Mouse (Mus musculus): Measurements from ENCODE around the gene Slc35b2.

Slc35b2 gene

DNA sequence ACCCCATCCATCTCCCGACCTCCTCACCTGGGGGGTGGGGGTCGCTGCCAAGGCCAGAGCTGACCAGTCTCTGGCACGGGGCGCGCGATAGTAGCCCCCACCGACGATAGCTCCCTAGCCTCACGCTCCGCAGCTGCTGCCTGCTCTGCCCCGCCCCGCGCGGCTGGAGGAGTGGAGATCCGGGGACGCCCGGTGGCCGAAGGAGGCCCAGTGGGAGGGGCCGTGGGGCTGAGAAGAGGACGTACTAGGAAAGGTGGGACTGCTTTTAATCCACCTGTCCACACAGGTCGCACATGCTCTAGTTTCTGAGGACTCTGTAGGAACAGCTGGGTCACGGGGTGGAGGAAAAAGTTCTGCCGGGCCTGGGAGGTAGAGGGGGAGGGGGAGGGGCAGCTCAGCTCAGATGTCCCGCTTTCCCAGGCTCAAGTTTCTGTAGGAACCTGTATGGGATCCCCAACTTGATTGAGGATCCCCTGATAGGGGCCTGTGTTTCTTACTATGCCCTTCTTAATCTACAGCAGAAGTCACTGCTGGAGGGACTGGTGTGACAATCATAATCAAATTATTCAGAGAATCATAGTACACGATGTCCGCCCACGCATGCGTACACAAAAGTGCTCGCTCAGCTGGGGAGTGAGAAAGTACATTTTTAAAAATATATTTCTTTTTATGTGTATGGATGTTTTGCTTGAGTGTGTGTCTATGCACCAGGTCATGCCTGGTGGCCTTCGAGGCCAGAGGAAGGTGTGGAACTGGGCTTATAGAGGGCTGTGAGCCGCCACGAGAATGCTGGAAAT lies 36.0 kb downstream of the Slc35b2 start, which contains the start of gene Slc29a1:
Gene Slc29a1 (minus strand): TSS at position 161 of the 797 bp plus-strand sequence.
- WGBS = 23% methylated on average over 32 of the region's 32 CpGs

DNA sequence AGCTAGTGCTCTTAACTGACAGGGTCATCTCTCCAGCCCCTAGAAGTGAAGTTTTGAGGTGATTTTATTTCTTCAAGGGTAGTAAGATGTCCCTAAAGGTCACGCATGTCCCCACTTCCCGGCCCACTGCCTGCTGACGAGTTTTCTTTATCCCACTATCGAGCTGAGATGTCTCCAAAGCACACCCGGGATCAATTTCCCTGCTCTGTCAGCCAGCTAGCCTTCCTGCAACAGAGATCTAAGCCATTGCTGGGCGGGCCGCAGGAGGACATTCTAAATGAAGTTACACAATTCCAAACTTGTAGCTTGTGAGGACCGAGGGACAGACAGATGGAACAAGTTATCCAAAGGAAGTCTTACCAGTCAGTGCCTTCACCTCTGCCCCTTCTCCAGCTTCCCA lies 36.6 kb downstream of the Slc35b2 start:
- 86% methylated on average over 8 of the region's 8 CpGs for WGBS

DNA sequence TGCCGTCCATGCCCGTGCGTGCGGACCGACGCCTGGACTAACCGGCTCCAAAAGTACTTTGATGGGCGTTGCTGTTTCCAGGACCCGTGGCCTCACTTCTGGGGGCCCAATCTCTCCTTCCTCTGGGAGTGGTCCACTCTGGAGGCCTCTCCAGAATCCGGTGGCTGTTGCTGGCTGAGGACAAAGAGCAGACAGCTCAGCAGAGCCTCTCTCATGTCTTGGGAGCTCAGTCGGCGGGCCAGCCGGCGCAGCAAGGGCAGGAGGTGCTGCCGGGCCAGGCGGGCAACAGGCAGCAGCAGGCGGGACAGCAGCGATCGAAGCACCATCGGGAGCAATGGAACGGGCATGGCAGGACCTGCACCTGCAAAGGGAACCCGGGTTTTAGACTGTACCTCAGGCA lies 37.7 kb downstream of the Slc35b2 start:
- WGBS = 57% methylated on average over 22 of the region's 22 CpGs

DNA sequence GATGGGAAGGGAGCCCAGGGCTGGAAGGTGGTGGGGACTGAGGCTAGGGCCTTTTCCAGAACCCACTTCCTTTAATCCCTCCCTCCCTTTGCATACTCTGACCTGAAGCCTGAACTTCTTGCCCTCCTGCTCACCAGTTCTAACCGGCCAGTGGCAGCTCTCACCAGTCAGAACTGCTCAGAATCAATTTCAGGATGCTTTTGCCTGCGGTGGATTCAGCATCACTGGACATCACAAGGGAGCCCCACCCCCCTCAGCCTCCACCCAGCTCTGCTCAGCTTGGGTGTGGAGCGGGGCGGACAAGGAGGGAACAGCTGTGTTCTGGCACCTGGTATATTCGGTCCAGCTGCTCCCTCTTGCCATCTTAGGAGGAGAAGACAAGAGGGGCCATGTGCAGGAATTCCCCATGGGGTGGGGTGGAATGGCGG lies 38.2 kb downstream of the Slc35b2 start, which contains the start of gene Mymx:
Gene Mymx (minus strand): TSS at position 226 of the 428 bp plus-strand sequence.
- WGBS = 84% methylated on average over 6 of the region's 6 CpGs

DNA sequence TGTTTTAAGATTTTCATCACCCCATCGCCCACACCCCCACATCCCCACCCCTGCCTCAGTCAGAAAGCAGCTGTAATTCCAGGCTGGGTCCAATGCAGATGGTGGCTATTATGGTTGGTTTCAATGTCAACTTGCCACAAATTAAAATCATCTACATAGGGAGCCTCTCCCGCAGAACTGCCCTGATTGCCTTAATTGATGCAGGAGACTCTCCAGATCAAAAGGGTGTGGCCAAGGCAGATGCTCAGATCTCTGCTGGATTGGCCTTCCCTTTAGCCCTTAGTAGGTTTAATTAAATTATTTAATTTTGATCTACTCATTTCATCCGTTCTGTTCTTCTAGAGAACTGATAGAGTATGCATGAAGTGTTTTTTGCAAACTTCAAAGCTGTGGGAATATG lies 39.3 kb downstream of the Slc35b2 start:
- WGBS = 86% methylated on average over 3 of the region's 3 CpGs

DNA sequence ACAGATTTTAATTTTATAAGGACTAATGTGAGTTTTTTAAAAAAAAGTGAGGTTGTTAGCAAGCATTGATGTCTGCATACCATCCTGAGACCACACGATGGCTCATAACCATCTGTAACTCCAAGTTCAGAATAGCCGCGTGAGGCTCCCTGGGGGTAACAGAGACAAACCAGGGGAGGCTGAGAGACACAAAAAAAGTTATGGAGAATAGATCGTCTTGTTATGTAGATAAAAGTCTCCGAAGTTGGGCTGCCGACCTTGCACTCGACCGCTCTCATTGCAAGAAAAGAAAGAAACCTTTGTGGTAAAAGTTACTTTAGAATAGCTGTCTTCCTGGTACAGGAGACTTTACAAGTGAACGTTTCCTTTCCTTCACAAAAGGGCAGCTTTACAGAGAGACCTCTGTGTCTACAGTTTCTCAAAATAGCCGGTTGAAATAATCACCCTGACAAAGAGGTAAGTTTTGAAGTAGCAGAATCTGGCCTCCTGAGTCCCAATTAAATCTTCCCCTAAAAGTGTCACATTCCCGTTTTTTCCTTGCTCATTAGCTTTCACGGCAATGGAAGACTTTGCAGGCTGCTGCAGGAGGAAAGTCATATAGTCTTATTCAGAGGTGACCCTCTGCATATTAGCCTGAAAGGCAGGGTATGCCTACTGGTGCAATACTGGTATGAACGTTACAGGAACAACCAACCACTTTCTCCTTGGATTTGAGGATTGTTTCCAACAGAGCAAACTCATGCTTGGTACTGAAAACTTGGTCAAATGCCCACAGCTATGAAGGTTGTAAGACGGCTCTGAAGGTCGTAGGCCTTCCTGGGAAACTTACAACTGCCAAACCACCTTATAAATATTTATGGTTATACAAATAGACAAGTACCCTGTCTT lies 43.6 kb downstream of the Slc35b2 start:
- 72% methylated on average over 15 of the region's 15 CpGs for WGBS

DNA sequence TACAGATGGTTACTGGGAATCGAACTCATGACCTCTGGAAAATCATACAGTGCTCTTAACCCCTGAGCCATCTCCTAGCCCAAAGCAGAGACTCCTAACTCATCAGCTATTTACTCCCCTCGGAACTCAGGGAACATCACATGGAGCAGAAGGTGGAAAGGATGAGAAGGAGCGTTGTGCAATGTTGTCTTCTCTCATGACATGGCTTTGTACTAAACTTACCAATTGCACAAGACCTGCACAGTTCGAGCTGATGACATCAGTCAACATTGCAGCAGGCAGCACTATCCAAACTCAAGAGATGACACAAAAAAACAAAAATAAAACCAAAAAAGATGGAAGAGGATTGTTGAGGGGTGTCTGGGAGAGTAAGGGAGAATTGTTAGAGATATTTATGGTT lies 44.7 kb downstream of the Slc35b2 start:
- 91% methylated on average over 4 of the region's 4 CpGs for WGBS

DNA sequence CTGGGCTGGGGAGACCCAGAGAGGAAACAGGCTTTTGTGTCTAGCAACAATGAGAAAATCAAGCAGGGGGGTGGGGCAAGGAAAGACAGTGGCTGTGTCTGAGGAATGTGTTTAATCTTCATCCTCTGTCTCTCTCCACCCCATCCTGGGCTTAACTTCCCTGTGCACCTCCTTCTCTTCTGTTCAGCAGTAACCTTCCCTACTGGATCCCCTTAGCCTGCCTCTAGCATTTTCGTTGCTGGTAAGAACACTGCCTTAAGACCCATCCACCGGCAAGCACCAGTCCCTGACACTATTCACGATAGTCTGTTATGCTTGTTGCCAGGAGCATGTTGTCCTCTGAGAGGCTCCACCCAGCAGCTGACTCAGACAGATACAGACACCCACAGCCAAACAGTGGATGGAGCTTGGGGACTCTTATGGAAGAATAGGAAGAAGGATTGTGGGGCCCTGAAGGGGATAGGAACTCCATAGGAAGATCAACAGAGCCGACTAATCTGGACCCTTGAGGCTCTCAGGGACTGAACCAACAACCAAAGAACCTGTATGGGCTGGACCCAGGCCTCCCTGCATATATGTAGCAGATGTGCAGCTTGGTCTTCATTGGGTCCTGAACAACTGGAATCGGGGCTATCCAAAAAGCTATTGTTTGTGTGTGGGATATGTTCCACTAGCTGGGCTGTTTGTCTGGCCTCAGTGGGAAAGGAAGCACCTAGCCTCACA lies 46.6 kb downstream of the Slc35b2 start:
- WGBS = 37% methylated on average over 5 of the region's 5 CpGs

DNA sequence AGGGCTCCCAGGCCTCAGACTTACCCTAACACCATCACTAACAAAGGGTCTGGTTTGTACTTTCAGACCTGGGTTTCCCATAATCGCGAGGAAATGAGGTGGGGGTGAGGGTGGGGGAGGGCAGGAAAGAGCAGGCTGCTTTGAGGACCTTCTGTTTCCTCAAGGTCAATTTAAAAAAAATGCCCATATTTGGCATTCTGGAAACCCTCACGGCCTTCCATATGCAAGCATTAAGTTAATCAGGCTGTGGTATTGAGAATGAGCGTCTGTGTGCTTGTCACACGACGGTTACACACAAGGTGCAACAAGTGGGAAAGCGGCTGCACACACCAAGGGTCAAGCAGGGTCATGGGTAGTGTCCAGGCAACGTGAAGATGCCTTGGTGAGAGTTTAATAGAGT lies 48.3 kb downstream of the Slc35b2 start:
- 86% methylated on average over 8 of the region's 8 CpGs for WGBS

DNA sequence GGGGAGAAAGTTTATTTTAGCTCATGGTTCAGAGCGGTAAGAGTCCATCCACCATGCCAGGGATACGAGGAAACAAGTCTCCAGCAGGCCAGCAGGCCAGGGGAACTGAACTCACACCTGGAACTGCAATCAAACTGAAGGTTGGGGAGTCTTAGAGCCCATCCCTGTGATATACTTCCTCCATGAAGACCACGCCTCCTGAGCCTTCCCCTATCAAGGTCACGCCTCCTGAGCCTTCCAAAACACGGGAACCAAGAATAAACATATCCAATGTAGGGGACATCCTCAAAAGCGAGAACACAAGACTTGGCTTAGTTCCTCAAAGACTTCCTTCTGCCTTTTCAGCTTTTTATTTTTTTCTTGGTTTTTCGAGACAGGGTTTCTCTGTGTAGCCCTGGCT lies 49.2 kb downstream of the Slc35b2 start:
- WGBS = 92% methylated on average over 7 of the region's 7 CpGs

DNA sequence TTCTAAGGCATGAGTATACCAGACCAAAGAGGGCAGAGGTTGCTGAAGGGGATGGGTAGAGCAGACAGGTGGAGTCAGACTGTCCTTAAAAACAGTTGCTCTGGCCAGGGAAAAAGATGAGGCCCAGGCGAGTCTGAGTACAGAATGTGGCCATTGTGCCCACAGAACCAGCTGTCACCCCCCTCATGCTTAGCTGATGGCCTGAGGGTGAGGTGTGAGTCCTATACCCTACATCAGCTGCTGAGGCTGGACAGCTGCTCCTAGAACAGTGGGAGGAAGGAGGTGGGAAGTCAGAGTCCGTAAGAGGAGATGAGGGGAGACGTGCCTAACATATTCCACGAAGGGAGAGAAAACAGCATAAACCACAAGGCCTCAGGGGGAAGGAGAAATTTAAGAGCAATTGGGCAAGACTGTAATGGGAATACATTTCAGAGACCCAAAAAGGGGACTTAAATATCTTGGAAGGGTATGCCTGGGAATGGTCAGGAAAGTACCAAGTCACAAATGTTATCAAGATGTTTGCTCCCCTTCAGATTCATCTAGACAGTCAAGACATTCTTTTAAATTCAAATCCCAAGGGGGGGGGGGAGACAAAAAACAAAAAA lies 52.5 kb downstream of the Slc35b2 start:
- WGBS = 62% methylated on average over 4 of the region's 4 CpGs

DNA sequence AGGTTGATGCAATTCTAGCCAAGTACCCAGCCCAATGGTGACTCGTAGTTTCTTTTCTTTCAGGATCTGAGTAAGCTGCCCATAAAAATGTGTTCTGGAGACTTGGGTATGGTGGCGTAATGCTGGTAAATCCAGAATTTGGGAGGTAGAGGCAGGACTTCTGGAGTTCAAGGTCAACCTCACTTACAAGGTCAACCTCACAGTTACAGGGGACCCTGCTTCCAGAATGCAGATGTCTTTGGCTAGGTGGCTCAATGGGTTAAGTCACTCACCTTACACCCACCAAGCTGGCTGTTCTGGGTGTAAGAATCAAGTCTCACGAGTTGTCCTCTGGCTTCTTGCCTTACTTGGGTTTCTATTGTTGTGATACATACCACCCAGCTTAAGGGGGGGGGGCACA lies 53.0 kb downstream of the Slc35b2 start:
- WGBS = 72% methylated on average over 3 of the region's 3 CpGs
